Mouse (Mus musculus) effector memory CD4-positive, alpha-beta T cell, adult 7 months (primary cell): ENCODE measurements around the gene Sst. TPM values are rescaled to one million over a fixed set of nuclear protein-coding genes. Genes with fewer than 3 reads are reported as not detected.

Source experiments
- polyA plus RNA-seq: library from polyadenylated mRNA; unstranded; fragments of 100-300 nt; shearing (Covaris generic); gene quantifications from one replicate; pipeline ENCODE4 v1.2.1, GENCODE M21; 2017

Sst gene
- not detected for polyA plus RNA-seq

DNA sequence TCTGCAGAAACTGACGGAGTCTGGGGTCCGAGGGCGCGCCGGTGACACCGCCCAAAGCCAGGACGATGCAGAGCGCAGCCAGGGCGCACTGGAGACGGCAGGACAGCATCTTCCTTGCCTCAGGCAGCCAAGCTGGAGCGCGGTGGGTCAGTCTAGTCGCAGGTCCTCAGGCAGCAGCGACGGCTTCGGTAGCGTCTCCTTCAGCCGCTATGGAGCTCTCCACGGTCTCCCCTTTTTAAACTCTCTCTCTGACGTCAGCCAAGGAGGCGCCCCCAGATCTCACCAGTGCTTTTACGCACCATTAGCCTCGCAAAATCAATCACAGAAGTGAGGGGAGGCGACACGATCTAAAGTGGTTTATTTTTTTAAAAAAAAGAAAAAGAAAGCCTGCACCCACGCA lies at the start of gene Sst:
Sst (minus strand) TSS at position 323 of the 400 bp plus-strand sequence.

DNA sequence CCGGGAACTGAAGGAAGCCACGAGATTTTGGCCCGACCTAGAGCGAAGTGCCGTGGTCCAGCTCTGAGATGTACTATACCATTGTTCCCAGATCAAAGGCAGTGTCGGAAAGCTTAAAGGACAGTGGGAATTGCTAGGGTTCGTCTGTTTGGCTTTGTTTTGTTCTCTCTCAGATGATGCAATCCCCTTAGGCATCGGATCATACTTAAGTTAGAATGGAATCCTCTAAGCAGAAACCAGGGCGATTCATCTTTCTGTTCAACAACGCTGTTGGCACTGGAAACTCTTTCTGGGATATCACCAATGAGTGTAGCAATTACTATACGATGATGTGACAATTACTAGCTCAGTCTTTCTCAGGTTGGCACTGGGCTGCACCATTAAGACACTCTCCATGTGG lies 41.5 kb upstream of the Sst start, which contains the start of gene Rtp2:
Rtp2 (minus strand) TSS at position 101 of the 400 bp plus-strand sequence.

Other genes with a start within 250 kb of the Sst start
- gene Rtp2, start 41.4 kb upstream of the Sst start, polyA plus RNA-seq: 0.26 TPM
- gene Gm37419, start 97.5 kb upstream of the Sst start, polyA plus RNA-seq: not detected
- 67.8 TPM for gene Bcl6, start 97.9 kb upstream of the Sst start, polyA plus RNA-seq